Mouse (Mus musculus): ENCODE measurements around the gene Bsg.

GRCm38 (mm10) chr10:79680606-79681495, 23.4 kb upstream of the Bsg start:
- TF ChIP-seq POLR2A (IDR thresholded peaks at IDR 0.05; ENCODE audit: control insufficient read depth in 1 of 2, insufficient read depth in 1 of 2, low read depth in 1 of 2, low read length in 2 of 2, poor library complexity in 1 of 2) (no peak), ZKSCAN1 (IDR thresholded peaks at IDR 0.05; ENCODE audit: low read depth, low read length) (no peak), CTCF (IDR thresholded peaks at IDR 0.05 in 2 of 3, conservative IDR thresholded peaks at IDR 0.05 in 1 of 3; ENCODE audit: control insufficient read depth in 1 of 3, insufficient read depth in 1 of 3, low read depth in 2 of 3, low read length in 3 of 3, poor library complexity in 1 of 3, severe bottlenecking in 1 of 3) (no peak)
